Mouse (Mus musculus): Measurements from ENCODE around the gene 5730409E04Rik.

The 5730409E04Rik gene

DNA sequence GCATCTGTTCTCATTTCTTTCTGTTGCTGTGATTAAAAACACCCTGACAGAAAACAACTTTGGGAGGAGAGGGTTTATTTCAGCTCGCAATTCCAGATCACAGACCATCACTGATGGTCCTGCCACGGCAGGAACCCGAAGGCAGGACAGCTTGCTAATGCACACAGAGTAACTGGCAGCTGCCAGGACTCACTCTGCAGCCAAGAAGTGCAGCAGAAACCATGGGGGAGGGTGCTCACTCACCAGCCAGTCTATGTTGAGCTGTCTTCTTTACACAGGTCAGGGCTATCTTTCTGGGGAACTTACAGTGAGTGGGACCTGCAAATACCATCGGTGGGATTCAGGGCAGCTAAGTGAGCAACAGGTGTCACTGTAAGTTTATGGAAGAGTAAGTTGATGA is 27.8 kb downstream of the 5730409E04Rik start:
- DNase-seq = no peak

DNA sequence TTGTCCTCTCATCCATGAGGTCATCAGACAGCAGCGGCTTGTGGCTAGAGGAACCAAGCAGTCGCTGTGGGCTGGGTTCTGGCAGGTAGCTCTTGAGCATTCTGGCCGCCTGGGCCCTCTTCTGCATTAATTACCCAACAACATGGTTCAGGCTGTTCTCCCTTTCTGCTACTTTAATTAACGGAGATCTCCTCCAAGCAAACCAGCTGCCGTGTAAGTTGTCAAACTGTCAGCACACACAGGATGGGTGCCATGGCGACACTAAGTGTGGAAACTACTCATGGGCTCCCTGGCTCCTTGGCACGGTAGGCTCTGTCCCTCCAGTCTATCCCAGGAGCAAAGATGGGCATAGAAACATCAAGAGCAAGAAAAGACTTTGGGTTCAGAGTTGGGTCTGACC is 29.7 kb downstream of the 5730409E04Rik start:
- no peak for DNase-seq

DNA sequence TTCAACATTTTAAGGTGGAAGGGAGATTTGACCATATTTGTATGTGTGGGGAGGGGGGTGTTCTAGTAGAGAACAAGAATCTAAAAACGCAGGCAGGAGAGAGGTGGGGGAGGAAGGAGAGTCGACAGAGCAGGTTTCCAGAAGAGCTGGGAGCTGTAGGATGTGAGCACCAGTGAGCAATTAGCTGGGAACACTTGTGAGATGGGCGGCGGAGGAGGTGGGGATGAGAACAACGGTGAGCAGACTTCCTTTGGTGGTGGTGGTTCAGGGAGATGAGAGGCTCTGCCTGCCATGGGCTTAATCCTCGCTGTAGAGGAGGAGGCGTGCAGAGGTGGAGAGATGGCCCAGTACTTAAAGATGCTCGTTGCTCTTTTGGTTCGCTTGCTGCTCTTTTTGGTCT is 32.3 kb downstream of the 5730409E04Rik start:
- no peak for DNase-seq

DNA sequence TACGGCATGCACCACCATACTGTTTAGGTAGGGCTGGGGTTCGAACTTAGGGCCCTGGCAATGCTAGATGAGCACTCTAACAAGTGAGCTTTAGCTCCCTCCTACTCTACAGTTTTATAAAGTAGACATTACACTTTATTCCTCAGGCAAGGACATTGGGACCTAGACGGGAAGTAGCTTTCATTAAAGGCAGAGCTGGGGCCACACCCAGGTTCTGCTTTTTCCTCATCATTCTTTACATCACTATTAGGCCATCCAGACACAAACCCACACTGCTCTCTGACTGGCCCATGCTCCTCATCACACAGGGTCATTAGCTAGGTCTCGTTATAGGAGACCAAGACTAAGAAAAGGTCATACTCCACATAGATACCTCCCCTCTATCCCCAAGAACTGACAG is 34.2 kb downstream of the 5730409E04Rik start:
- DNase-seq = no peak

DNA sequence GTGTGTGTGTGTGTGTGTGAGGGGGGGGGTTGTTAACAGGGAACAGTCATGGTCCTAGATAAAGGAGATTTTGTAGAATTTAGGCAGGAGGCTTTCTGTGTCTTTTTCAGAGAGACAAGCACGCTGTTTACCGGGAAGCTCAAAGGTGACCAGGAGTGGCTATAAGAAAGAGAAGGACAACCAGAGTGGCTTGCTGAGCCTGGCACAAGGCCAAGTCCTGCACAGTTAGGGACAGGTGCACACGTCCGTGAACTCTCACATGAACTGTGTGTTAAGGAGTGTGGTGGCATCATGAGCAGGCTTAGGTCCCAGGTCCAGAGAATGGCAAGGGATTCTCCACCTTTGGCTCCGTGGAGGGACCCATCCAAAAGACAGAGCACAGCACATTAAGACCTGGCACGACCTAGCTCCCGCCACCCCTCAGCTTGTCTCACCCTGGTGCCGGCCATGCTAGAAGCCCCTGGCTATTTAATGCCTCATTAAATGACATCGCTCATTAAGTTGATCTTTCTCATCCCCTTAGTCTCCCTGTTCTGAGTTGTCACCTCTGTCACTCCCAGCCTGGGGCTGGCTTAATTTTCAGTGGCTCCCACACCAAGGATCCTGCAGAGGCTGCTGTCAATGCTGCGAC is 34.8 kb downstream of the 5730409E04Rik start:
- peak; percentile 26 for DNase-seq

DNA sequence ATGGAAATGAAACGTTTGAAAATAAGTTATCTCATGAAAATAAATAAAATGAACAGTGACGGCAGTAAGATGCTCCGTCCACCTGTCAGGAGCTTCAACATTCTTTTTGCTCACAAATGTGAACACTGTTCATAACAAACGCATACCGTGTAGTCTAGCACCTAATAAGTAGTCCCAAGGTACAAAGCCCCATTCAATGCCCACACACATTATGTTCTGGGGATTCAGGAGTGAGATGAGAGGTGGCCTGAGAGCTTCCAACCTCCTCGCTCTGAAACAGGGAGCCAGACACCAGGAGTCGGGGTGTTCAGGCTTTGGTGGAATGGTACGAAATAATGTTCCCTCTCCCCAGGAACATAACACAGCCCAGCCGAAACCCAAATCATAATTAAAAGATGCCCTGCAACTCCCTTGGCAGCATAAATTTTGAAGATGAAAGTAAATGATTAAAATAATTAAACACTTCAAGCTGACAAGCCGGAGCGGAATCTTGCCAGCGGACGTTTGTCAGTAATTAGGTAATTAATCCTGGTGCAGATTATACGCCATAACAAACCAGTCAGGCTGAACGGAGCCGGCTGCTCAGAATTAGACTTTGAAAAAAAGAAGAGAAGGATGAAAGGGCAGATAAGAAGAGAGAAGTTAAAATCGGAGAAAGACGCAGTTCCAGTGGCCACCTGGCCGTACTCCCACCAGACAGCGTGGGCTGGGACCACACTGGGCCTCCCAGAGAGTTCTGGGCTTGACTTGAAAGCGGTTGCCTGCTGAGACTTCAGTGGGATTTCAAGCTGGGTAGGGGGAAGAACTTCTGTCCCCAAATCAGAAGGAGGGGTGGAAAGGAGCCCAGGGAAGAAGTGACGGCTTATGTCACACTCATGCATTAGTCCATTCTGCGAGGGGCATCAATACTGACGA is 38.6 kb downstream of the 5730409E04Rik start:
- DNase-seq = peak; percentile 42

DNA sequence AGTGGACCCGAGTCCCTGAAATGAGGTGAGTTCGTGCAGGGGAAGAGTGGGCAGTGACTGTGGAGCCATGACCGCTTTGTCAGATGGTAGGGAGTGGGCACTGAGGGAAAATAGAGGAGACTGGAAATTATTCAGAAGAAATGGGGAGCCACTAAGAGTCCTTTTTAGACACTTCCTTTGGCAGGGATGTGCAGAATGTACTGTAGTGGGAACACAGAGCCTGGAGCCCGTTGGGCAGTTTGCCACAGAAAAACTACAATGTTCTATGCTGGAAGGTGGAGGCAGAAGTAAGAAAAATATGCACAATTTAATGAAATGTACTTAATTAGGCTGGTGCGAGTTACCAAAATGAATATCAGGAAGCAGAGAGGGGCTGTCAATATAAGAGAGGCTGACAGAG is 43.5 kb downstream of the 5730409E04Rik start:
- no peak for DNase-seq

DNA sequence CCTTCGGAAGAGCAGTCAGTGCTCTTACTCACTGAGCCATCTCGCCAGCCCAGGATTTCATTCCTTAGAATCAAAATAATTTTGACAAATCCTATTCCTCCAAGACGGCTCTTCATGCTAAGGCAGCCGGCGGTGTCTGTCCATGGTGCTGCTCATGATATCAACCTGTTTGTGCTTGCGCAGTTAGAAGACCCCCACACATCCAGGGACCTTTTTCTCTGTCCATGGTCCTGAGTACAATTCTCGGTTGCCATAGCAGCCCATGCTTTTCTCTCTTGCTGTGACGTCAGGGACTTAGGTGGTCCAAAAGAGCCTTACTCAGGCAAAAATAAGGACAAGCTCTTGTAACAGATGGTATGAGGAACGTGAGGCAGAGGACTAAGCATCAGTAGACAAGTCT is 45.7 kb downstream of the 5730409E04Rik start:
- peak; percentile 80 for DNase-seq

DNA sequence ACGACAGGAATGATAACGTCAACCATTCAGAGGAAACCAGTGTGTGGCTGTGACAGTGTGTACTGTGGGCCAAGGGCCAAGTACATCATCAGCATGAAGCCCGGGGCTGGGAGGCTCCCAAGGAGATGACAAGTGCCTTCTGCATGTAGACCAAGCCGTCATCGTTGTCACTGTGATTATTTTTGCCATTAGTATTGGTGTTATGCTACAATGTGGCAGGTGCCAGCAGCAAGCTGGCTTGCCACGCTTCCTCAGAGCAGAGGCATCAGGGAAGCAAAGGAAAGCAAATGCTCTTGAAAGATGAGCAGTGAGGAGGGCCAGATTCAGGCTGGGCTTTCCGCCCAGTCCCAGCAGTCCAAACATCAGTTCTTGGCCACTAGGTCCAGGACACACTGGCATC is 51.6 kb downstream of the 5730409E04Rik start:
- no peak for DNase-seq

Measured in kidney, postnatal 10 days (tissue).